Mouse (Mus musculus) kidney, embryonic 15.5 days (tissue): ENCODE measurements around the gene Nav2. TPM values are rescaled to one million over a fixed set of nuclear protein-coding genes. Genes with fewer than 3 reads are reported as not detected.

Source experiments
- ATAC-seq: fragments of 200-750 bp; cut with Nextera tagmentation; replicated peaks from 2 replicates; pipeline ENCODE4 v1.8.0; 2017; ENCODE audit warnings: moderate TSS enrichment; ENCODE audit not compliant: low FRiP score
- H3K27ac ChIP-seq: fragments of 300-500 bp; sonication (generic); 2 replicates; pipeline ENCODE4 v1.5.1; 2015; ENCODE audit warnings: mild to moderate bottlenecking, inconsistent platforms
- H3K27me3 ChIP-seq: fragments of 300-500 bp; sonication (generic); 2 replicates; pipeline ENCODE4 v1.6.1; 2015; ENCODE audit warnings: inconsistent platforms
- H3K36me3 ChIP-seq: fragments of 300-500 bp; sonication (generic); 2 replicates; pipeline ENCODE4 v1.6.1; 2015; ENCODE audit warnings: inconsistent platforms
- H3K4me1 ChIP-seq: fragments of 300-500 bp; sonication (generic); 2 replicates; pipeline ENCODE4 v1.6.1; 2015; ENCODE audit warnings: inconsistent platforms
- H3K4me2 ChIP-seq: fragments of 300-500 bp; sonication (generic); 2 replicates; pipeline ENCODE4 v1.6.1; 2015; ENCODE audit warnings: moderate library complexity, mild to moderate bottlenecking, inconsistent platforms
- H3K4me3 ChIP-seq: fragments of 300-500 bp; sonication (generic); replicated peaks from 2 replicates; pipeline ENCODE4 v1.5.1; 2015; ENCODE audit warnings: mild to moderate bottlenecking, inconsistent platforms
- H3K9ac ChIP-seq: fragments of 300-500 bp; sonication (generic); 2 replicates; pipeline ENCODE4 v1.6.1; 2015; ENCODE audit warnings: mild to moderate bottlenecking, inconsistent platforms
- H3K9me3 ChIP-seq: fragments of 300-500 bp; sonication (generic); replicated peaks from 2 replicates; pipeline ENCODE4 v1.6.1; 2016; ENCODE audit warnings: inconsistent platforms
- WGBS: fragments of 180-500 bp; shearing (Covaris S2); methylation state at CpG from one replicate; pipeline ENCODE4 v1.1.7; 2015; ENCODE audit warnings: mixed read lengths; 5-methylcytosine and 5-hydroxymethylcytosine counted together
- polyA plus RNA-seq: library from polyadenylated mRNA; unstranded; fragments of >200 nt; fragmentation: Nextera tagmentation; extraction: Ambion mirVana; gene quantifications from 2 replicates; pipeline ENCODE4 v1.2.1, GENCODE M21; 2015

Gene Nav2
- polyA plus RNA-seq, 1 experiment from 2014 or later, result 28.8 TPM

DNA sequence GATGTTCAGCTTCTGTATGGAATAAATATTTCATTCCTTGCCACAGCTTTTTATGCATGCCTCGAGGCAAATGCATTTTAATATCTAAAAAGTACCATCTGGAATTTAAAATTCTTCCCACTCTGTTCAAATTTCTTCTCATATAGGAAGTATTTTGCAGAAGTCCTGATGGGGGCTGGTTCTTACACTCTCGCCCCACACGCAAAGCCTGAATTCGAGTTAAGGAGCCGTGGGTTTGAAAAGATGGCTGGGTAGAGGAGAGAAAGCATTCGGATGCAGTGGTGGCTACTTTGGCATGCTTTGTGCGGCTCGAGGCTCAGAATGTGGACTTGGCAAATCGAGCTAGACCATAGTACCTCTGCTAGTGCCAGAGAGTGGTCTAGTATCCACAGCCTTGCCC is 499.2 kb downstream of the Nav2 start:
- Histone ChIP-seq H3K27me3 (no peaks in the 10 kb centered on the region), H3K9ac (no peak overlapping the region), H3K27ac (no peak overlapping the region), H3K4me2 (no peak overlapping the region), H3K4me1 (peaks cover 10% of the 10 kb centered on the region), H3K36me3 (no peaks in the 10 kb centered on the region; the same call in 1 of the 2 replicates), H3K9me3 (no peaks in the 10 kb centered on the region), H3K4me3 (no peak overlapping the region)
- WGBS, result 89% methylated on average over 9 of the region's 9 CpGs
- ATAC-seq, result no peak

DNA sequence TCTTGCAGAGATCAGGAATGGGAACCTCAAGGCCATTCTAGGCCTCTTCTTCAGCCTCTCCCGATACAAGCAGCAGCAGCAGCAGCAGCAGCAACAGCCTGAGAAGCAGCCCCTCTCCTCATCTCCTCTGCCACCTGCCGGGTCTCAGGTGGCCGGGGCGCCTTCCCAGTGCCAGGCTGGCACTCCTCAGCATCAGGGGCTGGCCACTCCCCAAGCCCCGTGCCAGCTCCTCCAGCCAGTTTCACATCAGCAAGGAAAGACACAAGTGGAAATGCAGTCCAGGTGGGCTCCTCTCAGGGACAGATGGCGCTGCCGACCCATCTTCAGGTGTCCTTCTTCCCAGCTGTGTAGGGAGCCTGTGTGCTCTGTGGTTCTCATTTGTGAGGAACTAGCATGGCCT is 500.1 kb downstream of the Nav2 start:
- ATAC-seq, result no peak
- Histone ChIP-seq H3K36me3 (no peaks in the 10 kb centered on the region; the same call in 1 of the 2 replicates), H3K27ac (no peak overlapping the region), H3K9me3 (no peaks in the 10 kb centered on the region), H3K4me1 (peaks cover 10% of the 10 kb centered on the region), H3K27me3 (no peaks in the 10 kb centered on the region), H3K4me2 (no peak overlapping the region), H3K4me3 (no peak overlapping the region), H3K9ac (no peak overlapping the region)
- WGBS, result 94% methylated on average over 7 of the region's 7 CpGs

DNA sequence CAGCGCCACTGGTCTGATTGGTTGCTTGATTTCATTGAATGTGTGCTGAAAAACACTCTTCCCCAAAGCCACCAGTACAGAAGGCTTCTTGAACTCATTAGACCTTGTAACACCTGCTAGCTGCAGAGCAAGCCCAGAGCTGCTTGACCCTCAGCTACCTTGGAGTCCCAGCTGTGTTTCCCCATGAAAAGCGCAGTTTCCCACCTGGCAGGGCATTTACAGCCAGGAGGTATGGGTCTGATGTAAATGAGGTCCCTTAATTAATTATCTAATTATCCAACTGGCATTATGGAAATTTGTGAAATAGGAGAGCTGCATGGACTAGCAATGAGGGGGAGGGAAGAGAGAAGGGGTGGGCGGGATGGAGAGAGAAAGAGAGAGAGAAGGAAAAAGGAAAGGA is 500.7 kb downstream of the Nav2 start:
- no peaks in the 10 kb centered on the region; the same call in 1 of the 2 replicates for H3K36me3 ChIP-seq
- no peak overlapping the region for H3K4me2 ChIP-seq
- WGBS, result 88% methylated on average over 3 of the region's 3 CpGs
- no peak overlapping the region for H3K4me3 ChIP-seq
- peaks cover 14% of the 10 kb centered on the region for H3K4me1 ChIP-seq
- H3K27me3 ChIP-seq, result no peaks in the 10 kb centered on the region
- H3K27ac ChIP-seq, result no peak overlapping the region
- no peak for ATAC-seq
- no peaks in the 10 kb centered on the region for H3K9me3 ChIP-seq
- H3K9ac ChIP-seq, result no peak overlapping the region

DNA sequence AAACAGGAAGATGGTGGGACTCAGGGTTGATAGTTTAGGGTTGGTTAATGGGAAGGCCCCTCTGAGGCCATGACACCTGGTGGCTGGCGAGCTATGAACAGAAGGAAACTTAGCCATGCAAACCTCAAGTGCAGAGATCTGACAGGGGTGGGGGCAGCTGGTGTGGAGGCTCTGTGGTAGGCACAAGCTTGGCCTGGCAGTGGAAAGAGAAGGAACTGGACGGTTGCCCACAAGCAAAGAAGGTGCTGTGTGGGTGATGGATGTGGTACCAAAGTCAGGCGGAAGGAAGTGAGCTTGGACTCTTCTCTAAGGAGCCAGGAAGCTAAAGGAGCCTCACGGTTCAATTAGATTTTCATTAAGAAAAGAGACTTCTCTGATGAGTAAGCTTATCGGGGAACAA is 501.7 kb downstream of the Nav2 start:
- Histone ChIP-seq H3K4me2 (no peak overlapping the region), H3K4me3 (no peak overlapping the region), H3K27ac (no peak overlapping the region), H3K4me1 (peaks cover 16% of the 10 kb centered on the region), H3K9me3 (no peaks in the 10 kb centered on the region), H3K27me3 (no peaks in the 10 kb centered on the region), H3K9ac (no peak overlapping the region), H3K36me3 (no peaks in the 10 kb centered on the region; the same call in 1 of the 2 replicates)
- no peak for ATAC-seq
- WGBS, result 76% methylated on average over 5 of the region's 5 CpGs

DNA sequence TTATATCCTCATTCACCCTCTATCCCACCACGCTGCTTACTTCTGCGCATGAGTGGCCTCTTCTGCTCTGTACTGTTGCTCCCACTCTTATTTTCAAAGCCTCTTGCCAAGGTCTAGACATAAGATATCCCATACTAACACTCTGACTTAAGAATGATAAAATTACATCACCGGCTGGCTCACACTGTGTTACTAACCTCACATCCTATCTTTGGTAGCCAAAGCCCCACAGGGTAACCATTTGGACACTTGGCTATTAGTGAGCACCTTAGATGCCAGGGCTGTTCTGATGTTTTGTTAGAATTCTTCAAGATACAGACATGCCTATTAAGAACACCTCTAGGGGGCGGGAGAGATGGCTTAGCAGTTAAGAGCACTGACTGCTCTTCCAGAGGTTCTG is 502.4 kb downstream of the Nav2 start:
- ATAC-seq, result no peak
- Histone ChIP-seq H3K27ac (no peak overlapping the region), H3K9ac (no peak overlapping the region), H3K36me3 (no peaks in the 10 kb centered on the region; the same call in 1 of the 2 replicates), H3K4me3 (no peak overlapping the region), H3K4me1 (peaks cover 16% of the 10 kb centered on the region), H3K9me3 (no peaks in the 10 kb centered on the region), H3K27me3 (no peaks in the 10 kb centered on the region), H3K4me2 (no peak overlapping the region)
- WGBS, result 85% methylated on average over 4 of the region's 4 CpGs

DNA sequence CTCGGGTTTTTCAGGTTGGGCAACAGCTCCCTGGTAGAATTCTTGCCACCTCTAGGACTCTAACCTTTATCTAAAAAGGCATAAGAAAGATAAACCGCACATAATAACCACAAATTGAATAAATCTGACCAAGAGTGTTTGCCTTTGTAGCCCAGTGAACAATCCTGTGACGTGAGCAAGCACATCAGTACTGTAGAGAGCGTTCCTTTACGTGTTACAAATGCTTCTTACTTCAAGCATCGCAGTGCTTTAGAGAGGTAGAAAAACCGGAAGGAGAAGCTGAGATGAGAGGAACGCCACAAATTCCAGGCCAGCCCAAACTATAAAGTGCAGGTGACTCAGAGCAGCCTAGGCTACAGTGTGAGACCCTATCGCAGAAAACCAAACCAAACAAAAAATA is 503.3 kb downstream of the Nav2 start:
- Histone ChIP-seq H3K4me2 (no peak overlapping the region), H3K9ac (no peak overlapping the region), H3K9me3 (no peaks in the 10 kb centered on the region), H3K36me3 (no peaks in the 10 kb centered on the region; the same call in 1 of the 2 replicates), H3K27ac (no peak overlapping the region), H3K4me1 (peaks cover 16% of the 10 kb centered on the region), H3K4me3 (no peak overlapping the region), H3K27me3 (no peaks in the 10 kb centered on the region)
- ATAC-seq, result no peak
- 86% methylated on average over 9 of the region's 9 CpGs for WGBS

DNA sequence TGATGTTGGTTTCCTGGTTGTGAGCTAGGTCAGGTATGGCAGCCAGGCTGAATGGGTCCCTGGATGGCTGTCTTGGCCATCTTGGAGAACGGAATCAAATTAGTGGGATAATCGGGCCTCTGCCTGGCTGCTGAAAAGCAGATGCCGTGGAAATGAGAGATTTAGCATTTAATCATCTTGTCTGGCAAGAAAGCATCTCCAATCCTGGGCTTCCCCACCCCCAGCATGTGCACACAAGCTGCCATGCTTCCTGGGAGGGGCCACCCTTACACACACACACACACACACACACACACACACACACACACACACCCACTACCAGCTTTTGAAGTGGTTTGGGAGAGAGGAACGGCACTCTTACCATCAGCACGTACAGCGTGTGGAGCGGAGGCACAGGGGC is 506.6 kb downstream of the Nav2 start:
- 92% methylated on average over 7 of the region's 7 CpGs for WGBS
- Histone ChIP-seq H3K4me2 (no peak overlapping the region), H3K9ac (no peak overlapping the region), H3K9me3 (no peaks in the 10 kb centered on the region), H3K4me3 (no peak overlapping the region), H3K27ac (no peak overlapping the region), H3K27me3 (no peaks in the 10 kb centered on the region), H3K36me3 (no peaks in the 10 kb centered on the region; the same call in 1 of the 2 replicates), H3K4me1 (peaks cover 7% of the 10 kb centered on the region; the same call in 1 of the 2 replicates)
- no peak for ATAC-seq

DNA sequence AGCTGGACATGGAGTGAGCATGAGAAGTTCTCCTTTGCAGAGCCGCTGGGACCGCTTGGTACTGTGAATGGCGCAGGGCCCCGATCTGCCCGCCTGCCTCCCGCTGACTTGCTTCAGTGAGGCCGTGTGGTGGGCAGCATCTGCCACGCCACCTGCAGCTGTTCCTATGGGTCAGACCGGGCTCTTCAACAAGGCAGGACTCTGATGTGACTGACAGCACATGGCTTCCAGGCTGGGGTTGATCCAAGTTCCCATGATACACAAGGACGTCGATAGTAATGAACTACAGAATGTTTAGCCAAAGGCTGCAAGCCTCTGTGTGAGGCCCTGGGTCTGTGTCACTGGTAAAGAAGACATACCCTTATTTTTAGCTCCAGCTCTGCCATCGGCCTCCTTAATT is 507.2 kb downstream of the Nav2 start:
- Histone ChIP-seq H3K36me3 (no peaks in the 10 kb centered on the region; the same call in 1 of the 2 replicates), H3K9ac (no peak overlapping the region), H3K27me3 (no peaks in the 10 kb centered on the region), H3K4me3 (no peak overlapping the region), H3K27ac (no peak overlapping the region), H3K9me3 (no peaks in the 10 kb centered on the region), H3K4me1 (peaks cover 7% of the 10 kb centered on the region; the same call in 1 of the 2 replicates), H3K4me2 (no peak overlapping the region)
- WGBS, result 95% methylated on average over 12 of the region's 12 CpGs
- ATAC-seq, result no peak

DNA sequence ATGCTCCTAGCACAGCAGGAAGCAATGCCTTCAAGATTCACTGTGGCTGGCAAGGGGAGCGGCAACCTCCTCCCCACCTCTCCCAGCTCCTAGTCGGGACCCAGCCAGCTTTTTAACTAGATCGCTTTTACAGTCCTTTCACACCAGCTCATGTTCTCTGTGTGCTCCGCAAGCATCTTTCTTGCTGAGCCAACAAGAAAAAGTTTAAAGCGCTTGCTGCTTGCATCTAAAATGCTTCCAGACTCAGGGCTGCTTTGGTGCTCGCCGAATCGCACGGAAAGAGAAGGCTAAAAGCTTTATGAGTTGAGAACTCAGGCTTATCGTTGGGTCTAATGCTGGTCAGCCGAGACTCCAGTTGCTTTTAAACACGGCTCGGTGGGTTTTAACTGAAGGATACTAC is 510.3 kb downstream of the Nav2 start:
- Histone ChIP-seq H3K36me3 (peaks cover 4% of the 10 kb centered on the region; the same call in 1 of the 2 replicates), H3K4me3 (no peak overlapping the region), H3K9ac (no peak overlapping the region), H3K27ac (no peak overlapping the region), H3K4me1 (peaks cover 9% of the 10 kb centered on the region; the same call in 1 of the 2 replicates), H3K27me3 (no peaks in the 10 kb centered on the region), H3K9me3 (no peaks in the 10 kb centered on the region), H3K4me2 (no peak overlapping the region)
- 62% methylated on average over 13 of the region's 13 CpGs for WGBS
- no peak for ATAC-seq

DNA sequence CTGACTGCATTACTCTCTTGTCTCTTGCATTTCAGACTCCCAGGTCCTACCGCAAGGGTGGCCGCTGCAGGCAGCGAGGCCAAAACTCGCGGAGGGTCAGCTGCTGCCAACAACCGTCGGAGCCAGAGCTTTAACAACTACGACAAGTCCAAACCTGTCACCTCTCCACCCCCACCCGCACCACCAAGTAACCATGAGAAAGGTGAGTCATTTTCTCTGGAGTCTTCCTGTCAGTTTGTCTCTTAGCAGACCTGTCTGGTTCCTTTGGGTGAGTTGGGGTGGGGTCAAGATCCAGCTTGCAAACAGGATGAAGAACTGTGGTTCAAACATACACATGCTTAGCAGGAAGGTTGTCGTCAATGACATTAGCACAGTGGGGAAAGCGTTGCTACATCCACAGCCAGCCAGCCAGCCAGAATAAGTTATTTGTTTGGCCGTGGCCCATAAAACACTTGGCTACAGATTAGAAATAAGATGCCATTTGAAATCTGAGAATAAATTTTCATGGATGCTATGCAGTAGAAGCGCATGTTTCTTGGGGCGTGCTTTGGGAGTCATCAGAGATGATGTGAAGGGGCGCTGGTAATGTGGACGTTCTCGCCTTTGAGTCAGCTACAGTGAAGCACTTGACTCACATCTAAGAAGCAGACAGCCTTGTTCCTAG is 511.8 kb downstream of the Nav2 start:
- no peak overlapping the region for H3K4me3 ChIP-seq
- H3K9ac ChIP-seq, result no peak overlapping the region
- peaks cover 4% of the 10 kb centered on the region; the same call in 1 of the 2 replicates for H3K36me3 ChIP-seq
- 73% methylated on average over 17 of the region's 17 CpGs for WGBS
- H3K9me3 ChIP-seq, result no peaks in the 10 kb centered on the region
- no peak overlapping the region for H3K27ac ChIP-seq
- no peaks in the 10 kb centered on the region for H3K27me3 ChIP-seq
- H3K4me2 ChIP-seq, result no peak overlapping the region
- H3K4me1 ChIP-seq, result 0 out of 2 replicates have a peak, but pooled peaks cover 3% of the 10 kb centered on the region
- ATAC-seq, result no peak

DNA sequence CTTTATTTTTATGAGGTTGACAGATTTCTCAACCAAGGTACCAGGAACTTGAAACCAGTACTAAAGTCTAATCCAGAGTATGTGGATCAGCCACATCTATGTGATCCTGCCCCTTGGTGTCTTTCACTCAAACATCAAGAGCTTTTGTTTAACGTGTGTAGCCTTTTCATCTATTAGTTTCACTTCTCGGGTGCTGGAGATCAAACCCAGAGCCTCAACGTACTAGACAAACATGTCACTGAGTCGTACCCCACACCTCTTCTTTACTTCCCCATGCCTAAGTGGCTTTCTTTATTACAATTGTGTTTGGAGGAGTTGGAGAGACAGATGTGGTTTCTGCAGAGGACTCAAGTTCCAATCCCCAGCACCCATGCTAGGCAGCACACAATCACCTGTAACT is 512.7 kb downstream of the Nav2 start:
- WGBS, result 72% methylated on average over 4 of the region's 4 CpGs

DNA sequence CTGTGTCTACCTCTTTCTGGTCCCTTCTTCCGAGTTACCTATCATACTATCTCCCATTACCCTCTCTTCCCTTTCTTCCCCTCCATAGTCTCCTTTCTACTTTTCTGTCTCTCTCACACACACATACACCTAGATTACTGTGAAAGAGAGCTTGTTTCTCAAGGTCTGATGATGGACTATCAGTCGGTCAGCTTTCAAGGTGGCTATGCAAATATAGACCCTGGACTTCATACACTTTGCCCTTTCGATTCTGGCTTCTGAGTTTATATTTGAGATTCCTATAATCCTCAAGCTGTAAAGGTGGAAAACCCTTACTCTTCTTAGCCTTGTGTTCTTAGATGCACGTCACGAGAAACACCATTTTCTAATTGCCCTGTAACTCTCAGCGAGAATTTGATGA is 515.4 kb downstream of the Nav2 start:
- ATAC-seq, result no peak
- H3K9ac ChIP-seq, result no peak overlapping the region
- 89% methylated on average over 6 of the region's 6 CpGs for WGBS

More for the DNA sequence above, 512.7 kb downstream of the Nav2 start:
- 0 out of 2 replicates have a peak, but pooled peaks cover 3% of the 10 kb centered on the region for H3K4me1 ChIP-seq
- H3K4me3 ChIP-seq, result no peak overlapping the region
- no peaks in the 10 kb centered on the region for H3K9me3 ChIP-seq
- no peak overlapping the region for H3K4me2 ChIP-seq
- no peak overlapping the region for H3K9ac ChIP-seq
- H3K27ac ChIP-seq, result no peak overlapping the region
- ATAC-seq, result no peak
- peaks cover 4% of the 10 kb centered on the region; the same call in 1 of the 2 replicates for H3K36me3 ChIP-seq
- no peaks in the 10 kb centered on the region for H3K27me3 ChIP-seq

More for the DNA sequence above, 515.4 kb downstream of the Nav2 start:
- H3K27ac ChIP-seq, result no peak overlapping the region
- no peak overlapping the region for H3K4me3 ChIP-seq
- no peak overlapping the region for H3K4me2 ChIP-seq
- peaks cover 4% of the 10 kb centered on the region; the same call in 1 of the 2 replicates for H3K36me3 ChIP-seq
- no peaks in the 10 kb centered on the region for H3K27me3 ChIP-seq
- H3K4me1 ChIP-seq, result 0 out of 2 replicates have a peak, but pooled peaks cover 3% of the 10 kb centered on the region
- H3K9me3 ChIP-seq, result no peaks in the 10 kb centered on the region
